Comparison of ENCODE assay signal across 8 mouse cellular contexts in the genomic region with DNA sequence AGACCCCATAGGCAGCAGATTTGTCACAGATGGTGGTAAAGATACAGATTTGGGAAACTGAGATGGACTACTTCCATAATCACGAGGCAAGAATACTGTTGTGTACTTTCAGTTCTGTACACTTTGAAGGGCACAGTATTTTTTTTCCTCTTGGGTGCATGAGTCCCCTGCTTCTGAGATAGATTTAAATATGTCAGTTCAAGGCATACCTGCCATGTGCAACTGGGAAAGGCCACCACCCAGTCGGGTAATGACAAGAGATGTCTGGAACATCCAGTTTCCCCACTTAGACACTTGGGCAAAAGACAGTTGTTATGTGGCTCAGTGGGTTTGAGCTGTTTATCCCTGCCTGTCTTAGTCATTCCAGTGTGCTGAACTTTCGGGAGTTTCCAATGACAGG. TPM values are rescaled to one million over a fixed set of nuclear protein-coding genes. Genes with fewer than 3 reads are reported as not detected.
DNase-seq lines count a peak whose midpoint lies in the region; ATAC-seq and TF ChIP-seq lines count a peak whose summit lies in the region.

No protein-coding gene starts in this region.

- no peak for TF ChIP-seq POLR2A in bone marrow, adult 2 months (IDR thresholded peaks at IDR 0.05; ENCODE audit: borderline replicate concordance, control insufficient read depth, low read depth, low read length)

- peak overlapping the region; percentile 66; the same call in 1 of the 2 replicates for H3K9ac ChIP-seq in kidney, embryonic 14.5 days (ENCODE audit: low read depth, low read length)

- no peak overlapping the region for H3K27ac ChIP-seq in kidney, embryonic 14.5 days (ENCODE audit: low read depth, low read length)
- no peak overlapping the region for H3K27ac ChIP-seq in bone marrow, adult 2 months (ENCODE audit: control insufficient read depth, insufficient read depth, low read depth, low read length, poor library complexity)
- no peak overlapping the region for H3K27ac ChIP-seq in hindbrain, embryonic 10.5 days
- no peak overlapping the region; the same call in 1 of the 2 replicates for H3K27ac ChIP-seq in midbrain, embryonic 10.5 days (replicated peaks)

- peak overlapping the region; percentile 60 for H3K4me2 ChIP-seq in kidney, embryonic 14.5 days (replicated peaks; ENCODE audit: low read depth, low read length)

- no peaks in the 10 kb centered on the region for H3K27me3 ChIP-seq in kidney, embryonic 14.5 days (ENCODE audit: control insufficient read depth, insufficient read depth, low read length)
- no peaks in the 10 kb centered on the region for H3K27me3 ChIP-seq in hindbrain, embryonic 10.5 days (ENCODE audit: insufficient read depth, poor library complexity, severe bottlenecking)
- no peaks in the 10 kb centered on the region for H3K27me3 ChIP-seq in midbrain, embryonic 10.5 days (ENCODE audit: low read depth, poor library complexity, severe bottlenecking)

- no peak for ATAC-seq in kidney, embryonic 14.5 days (ENCODE audit: low FRiP score, low TSS enrichment)

- H3K36me3 ChIP-seq in kidney, embryonic 14.5 days (ENCODE audit: control insufficient read depth, insufficient read depth, low read length), result no peaks in the 10 kb centered on the region
- H3K36me3 ChIP-seq in hindbrain, embryonic 10.5 days, result no peaks in the 10 kb centered on the region
- no peaks in the 10 kb centered on the region for H3K36me3 ChIP-seq in midbrain, embryonic 10.5 days

- H3K4me3 ChIP-seq in kidney, embryonic 14.5 days (ENCODE audit: low read length), result peak overlapping the region; percentile 54
- peak overlapping the region; percentile 84 for H3K4me3 ChIP-seq in bone marrow, adult 2 months (replicated peaks; ENCODE audit: control insufficient read depth, low read depth, low read length)
- peak overlapping the region; percentile 62 for H3K4me3 ChIP-seq in hindbrain, embryonic 10.5 days
- peak overlapping the region; percentile 63 for H3K4me3 ChIP-seq in midbrain, embryonic 10.5 days

- no peaks in the 10 kb centered on the region for H3K9me3 ChIP-seq in kidney, embryonic 14.5 days (ENCODE audit: control insufficient read depth, low read length)
- H3K9me3 ChIP-seq in hindbrain, embryonic 10.5 days, result no peaks in the 10 kb centered on the region; the same call in 1 of the 2 replicates
- H3K9me3 ChIP-seq in midbrain, embryonic 10.5 days (replicated peaks), result peaks cover 8% of the 10 kb centered on the region; the same call in 1 of the 2 replicates

- no peak for DNase-seq in kidney, postnatal 25 days
- DNase-seq in hindbrain, embryonic 10.5 days (ENCODE audit: low spot score), result no peak
- no peak for DNase-seq in midbrain, embryonic 10.5 days (ENCODE audit: low spot score)
- no peak for DNase-seq in ovary, postnatal 10 days (ENCODE audit: low spot score)
- DNase-seq in cerebellum, adult 8-10 months, result no peak
- no peak for DNase-seq in gastrocnemius, adult 18-20 months (ENCODE audit: low spot score)

- no peaks in the 10 kb centered on the region for H3K4me1 ChIP-seq in kidney, embryonic 14.5 days (ENCODE audit: control insufficient read depth, insufficient read depth, low read length)
- no peaks in the 10 kb centered on the region; the same call in 1 of the 2 replicates for H3K4me1 ChIP-seq in bone marrow, adult 2 months (ENCODE audit: control insufficient read depth, insufficient read depth, low read length)
- no peaks in the 10 kb centered on the region for H3K4me1 ChIP-seq in hindbrain, embryonic 10.5 days (replicated peaks)
- no peaks in the 10 kb centered on the region for H3K4me1 ChIP-seq in midbrain, embryonic 10.5 days

- no peak for TF ChIP-seq CTCF in bone marrow, adult 2 months (IDR thresholded peaks at IDR 0.05; ENCODE audit: control insufficient read depth, insufficient read depth, low read length)

- WGBS in kidney, embryonic 14.5 days, result 69% methylated on average over 3 of the region's 3 CpGs
- 35% methylated on average over 3 of the region's 3 CpGs for WGBS in bone marrow, adult 2 months
- WGBS in hindbrain, embryonic 10.5 days, result 66% methylated on average over 3 of the region's 3 CpGs
- 83% methylated on average over 3 of the region's 3 CpGs for WGBS in midbrain, embryonic 10.5 days

RNA-seq across cellular contexts. Expression of gene Mtmr1, which starts 0.9 kb away (rescaled TPM):
- polyA plus RNA-seq in kidney, embryonic 14.5 days (2014; fragmentation: Nextera tagmentation; extraction: Ambion mirVana), result 5.9 and 11.4 TPM in 2 replicates
- polyA plus RNA-seq in bone marrow, adult 2 months (2011; ENCODE audit: insufficient read depth, insufficient read length, low replicate concordance, missing spikeins), result 1.9 and 7.3 TPM in 2 replicates
- polyA plus RNA-seq in hindbrain, embryonic 10.5 days (2016; fragmentation: Nextera tagmentation; extraction: Ambion mirVana), result 6.3 and 7.9 TPM in 2 replicates
- polyA plus RNA-seq in midbrain, embryonic 10.5 days (2016; fragmentation: Nextera tagmentation; extraction: Ambion mirVana), result 5.9 and 7.5 TPM in 2 replicates
- 10 to 100 TPM; 36.8 to 42.5 TPM for total RNA-seq in gastrocnemius, adult 18-20 months (2021)
